Mouse (Mus musculus) ES-Bruce4 (cell line): ENCODE results near the gene Disc1.

Experiments used
- CTCF ChIP-seq: IDR thresholded peaks from one replicate; pipeline ENCODE4 v1.8.1; 2011; ENCODE audit warnings: low read depth, low read length
- POLR2A ChIP-seq: IDR thresholded peaks from one replicate; pipeline ENCODE4 v1.8.1; 2011; ENCODE audit warnings: low read length; ENCODE audit not compliant: insufficient read depth

- TF ChIP-seq CTCF (no peak), POLR2A (no peak)
Observed at GRCm38 (mm10) chr8:125287311-125287710, 233.3 kb downstream of the Disc1 start.
